Mouse (Mus musculus) forebrain, embryonic 11.5 days (tissue): ENCODE data around the gene Chst12. TPM values are rescaled to one million over a fixed set of nuclear protein-coding genes. Genes with fewer than 3 reads are reported as not detected.

Experiments used
- ATAC-seq: fragments of 200-750 bp; cut with Nextera tagmentation; replicated peaks from 2 replicates; pipeline ENCODE4 v1.8.0; 2017; ENCODE audit warnings: moderate TSS enrichment; ENCODE audit not compliant: low FRiP score
- DNase-seq: peaks from one replicate; pipeline ENCODE4 v3.0.0-alpha.2; 2017; ENCODE audit warnings: low spot score
- H3K27ac ChIP-seq: fragments of 300-500 bp; sonication (generic); 2 replicates; pipeline ENCODE4 v1.5.1; 2014; ENCODE audit warnings: low read depth, low read length
- H3K27me3 ChIP-seq: fragments of 300-500 bp; sonication (generic); 2 replicates; pipeline ENCODE4 v1.6.1; 2014; ENCODE audit warnings: mild to moderate bottlenecking, low read length, mixed read lengths; ENCODE audit not compliant: control insufficient read depth, insufficient read depth
- H3K36me3 ChIP-seq: fragments of 300-500 bp; sonication (generic); 2 replicates; pipeline ENCODE4 v1.6.1; 2014; ENCODE audit warnings: mild to moderate bottlenecking, low read length, moderate library complexity, mixed read lengths; ENCODE audit not compliant: control insufficient read depth, insufficient read depth
- H3K4me1 ChIP-seq: fragments of 300-500 bp; sonication (generic); replicated peaks from 2 replicates; pipeline ENCODE4 v1.6.1; 2014; ENCODE audit warnings: low read length, mixed read lengths; ENCODE audit not compliant: control insufficient read depth, insufficient read depth
- H3K4me2 ChIP-seq: fragments of 300-500 bp; sonication (generic); 2 replicates; pipeline ENCODE4 v1.6.1; 2014; ENCODE audit warnings: low read depth, mild to moderate bottlenecking, low read length, moderate library complexity, mixed read lengths; ENCODE audit not compliant: severe bottlenecking
- H3K4me3 ChIP-seq: fragments of 300-500 bp; sonication (generic); 2 replicates; pipeline ENCODE4 v1.5.1; 2014; ENCODE audit warnings: low read depth, low read length
- H3K9ac ChIP-seq: fragments of 300-500 bp; sonication (generic); 2 replicates; pipeline ENCODE4 v1.6.1; 2014; ENCODE audit warnings: low read length
- H3K9me3 ChIP-seq: fragments of 300-500 bp; sonication (generic); 2 replicates; pipeline ENCODE4 v1.6.1; 2016; ENCODE audit warnings: low read length, mixed read lengths; ENCODE audit not compliant: control insufficient read depth
- WGBS: fragments of 180-500 bp; shearing (Covaris S2); extraction: QIAGEN DNeasy Blood & Tissue Kit; methylation state at CpG from one replicate; pipeline ENCODE4 v1.1.7; 2014; 5-methylcytosine and 5-hydroxymethylcytosine counted together
- polyA plus RNA-seq: library from polyadenylated mRNA; unstranded; fragments of >200 nt; fragmentation: Nextera tagmentation; extraction: Ambion mirVana; gene quantifications from 2 replicates; pipeline ENCODE4 v1.2.1, GENCODE M21; 2014

Chst12 gene
- polyA plus RNA-seq, 1 experiment from 2014 or later, result 12.2 TPM

GRCm38 (mm10) chr5:140570223-140570870, 65.0 kb downstream of the Chst12 start:
- 93% methylated on average over 13 of the region's 13 CpGs for WGBS
- Histone ChIP-seq H3K4me2 (no peak overlapping the region), H3K9me3 (no peaks in the 10 kb centered on the region)

GRCm38 (mm10) chr5:140571201-140571600, 65.9 kb downstream of the Chst12 start:
- no peaks in the 10 kb centered on the region for H3K27me3 ChIP-seq
- WGBS, result 86% methylated on average over 4 of the region's 4 CpGs
- no peak overlapping the region for H3K4me2 ChIP-seq
- H3K4me1 ChIP-seq, result peaks cover 10% of the 10 kb centered on the region
- DNase-seq, result no peak
- no peaks in the 10 kb centered on the region for H3K36me3 ChIP-seq
- ATAC-seq, result no peak
- H3K4me3 ChIP-seq, result no peak overlapping the region
- no peak overlapping the region for H3K9ac ChIP-seq
- no peaks in the 10 kb centered on the region for H3K9me3 ChIP-seq
- no peak overlapping the region for H3K27ac ChIP-seq

More at GRCm38 (mm10) chr5:140570223-140570870, 65.0 kb downstream of the Chst12 start:
- DNase-seq (no peak), ATAC-seq (no peak)
- Histone ChIP-seq H3K27ac (no peak overlapping the region), H3K4me3 (no peak overlapping the region), H3K4me1 (peaks cover 10% of the 10 kb centered on the region), H3K9ac (no peak overlapping the region), H3K36me3 (no peaks in the 10 kb centered on the region), H3K27me3 (no peaks in the 10 kb centered on the region)

GRCm38 (mm10) chr5:140571673-140572072, 66.3 kb downstream of the Chst12 start:
- H3K9ac ChIP-seq, result no peak overlapping the region
- no peak for ATAC-seq
- DNase-seq, result no peak
- WGBS, result 72% methylated on average over 10 of the region's 10 CpGs
- H3K36me3 ChIP-seq, result no peaks in the 10 kb centered on the region
- no peak overlapping the region for H3K27ac ChIP-seq
- H3K9me3 ChIP-seq, result no peaks in the 10 kb centered on the region
- H3K4me1 ChIP-seq, result peaks cover 10% of the 10 kb centered on the region
- no peaks in the 10 kb centered on the region for H3K27me3 ChIP-seq
- H3K4me3 ChIP-seq, result no peak overlapping the region
- no peak overlapping the region for H3K4me2 ChIP-seq

- H3K36me3 ChIP-seq, result no peaks in the 10 kb centered on the region
- no peak overlapping the region for H3K9ac ChIP-seq
- DNase-seq, result no peak
- H3K27me3 ChIP-seq, result no peaks in the 10 kb centered on the region
- H3K4me1 ChIP-seq, result peaks cover 7% of the 10 kb centered on the region
- H3K4me2 ChIP-seq, result no peak overlapping the region
- ATAC-seq, result no peak
- H3K4me3 ChIP-seq, result no peak overlapping the region
- H3K27ac ChIP-seq, result no peak overlapping the region
- 85% methylated on average over 6 of the region's 6 CpGs for WGBS
- H3K9me3 ChIP-seq, result no peaks in the 10 kb centered on the region
Measured at GRCm38 (mm10) chr5:140572611-140573010, 67.3 kb downstream of the Chst12 start.

Other genes with a start within 250 kb of the Chst12 start
- 52.7 and 53.8 TPM in 2 replicates for gene Mad1l1, start 184.0 kb upstream of the Chst12 start, polyA plus RNA-seq
- 42.2 and 51.2 TPM in 2 replicates for gene Nudt1, start 183.9 kb upstream of the Chst12 start, polyA plus RNA-seq
- gene Mrm2, start 173.7 kb upstream of the Chst12 start, polyA plus RNA-seq, result 21.0 and 22.3 TPM in 2 replicates
- gene Snx8, start 116.3 kb upstream of the Chst12 start, polyA plus RNA-seq, result 10.6 and 12.3 TPM in 2 replicates
- gene Eif3b, start 86.2 kb upstream of the Chst12 start, polyA plus RNA-seq, result 177 and 215 TPM in 2 replicates
- gene Gm4869, start 59.9 kb upstream of the Chst12 start, polyA plus RNA-seq, result 0.09 TPM in 1 of 2 replicates, not detected in the other
- not detected in 2 replicates for gene Grifin, start 59.5 kb downstream of the Chst12 start, polyA plus RNA-seq
- 41.8 and 45.4 TPM in 2 replicates for gene Lfng, start 101.8 kb downstream of the Chst12 start, polyA plus RNA-seq
- gene Ttyh3, start 143.5 kb downstream of the Chst12 start, polyA plus RNA-seq, result 83.3 and 91.5 TPM in 2 replicates
- gene Iqce, start 196.8 kb downstream of the Chst12 start, polyA plus RNA-seq, result 28.6 and 31.0 TPM in 2 replicates
- gene Brat1, start 199.5 kb downstream of the Chst12 start, polyA plus RNA-seq, result 17.0 and 17.1 TPM in 2 replicates
- 0.93 and 0.96 TPM in 2 replicates for gene Amz1, start 218.6 kb downstream of the Chst12 start, polyA plus RNA-seq